Mouse (Mus musculus) hindlimb bud, embryonic 11.5 days (tissue): ENCODE data around the gene 1700034J05Rik.

ENCODE experiments used
- DNase-seq: peaks from one replicate; pipeline ENCODE4 v3.0.0-alpha.2; 2012; ENCODE audit warnings: low read depth, low spot score; ENCODE audit errors: extremely low spot score

Gene 1700034J05Rik

DNA sequence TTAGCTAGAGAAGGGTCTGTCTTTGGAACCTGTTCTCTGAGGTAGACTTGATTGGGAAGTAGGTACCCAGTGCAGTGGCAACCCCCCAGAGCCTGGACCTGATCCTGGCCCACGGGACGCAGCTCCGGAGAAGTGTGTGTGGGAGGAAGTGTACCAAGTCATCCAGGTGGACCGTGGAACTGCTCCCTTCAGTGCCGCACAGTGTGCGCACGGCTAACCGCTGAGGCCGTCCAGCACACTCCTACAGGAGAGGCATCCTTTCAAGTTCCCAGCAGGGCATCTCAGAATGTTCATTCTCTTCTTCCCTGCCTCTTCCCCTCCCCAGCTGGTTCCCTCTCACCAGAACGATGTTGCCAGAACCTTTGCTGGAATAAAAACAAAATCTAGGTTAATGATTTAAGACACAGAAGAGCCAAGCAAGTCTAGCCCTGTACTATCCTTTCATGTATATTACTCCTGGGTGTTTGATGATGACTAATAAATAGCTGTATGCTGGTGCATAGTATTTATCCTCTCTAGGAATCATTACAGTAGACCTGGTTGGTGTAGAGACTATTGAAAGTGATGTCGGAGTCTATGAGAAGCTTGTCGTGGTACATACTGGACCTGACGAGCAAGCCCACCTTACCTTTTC, 11.0 kb upstream of the 1700034J05Rik start:
- no peak for DNase-seq

GRCm38 (mm10) chr6:146963396-146964150, 9.4 kb upstream of the 1700034J05Rik start:
- DNase-seq, result no peak

DNA sequence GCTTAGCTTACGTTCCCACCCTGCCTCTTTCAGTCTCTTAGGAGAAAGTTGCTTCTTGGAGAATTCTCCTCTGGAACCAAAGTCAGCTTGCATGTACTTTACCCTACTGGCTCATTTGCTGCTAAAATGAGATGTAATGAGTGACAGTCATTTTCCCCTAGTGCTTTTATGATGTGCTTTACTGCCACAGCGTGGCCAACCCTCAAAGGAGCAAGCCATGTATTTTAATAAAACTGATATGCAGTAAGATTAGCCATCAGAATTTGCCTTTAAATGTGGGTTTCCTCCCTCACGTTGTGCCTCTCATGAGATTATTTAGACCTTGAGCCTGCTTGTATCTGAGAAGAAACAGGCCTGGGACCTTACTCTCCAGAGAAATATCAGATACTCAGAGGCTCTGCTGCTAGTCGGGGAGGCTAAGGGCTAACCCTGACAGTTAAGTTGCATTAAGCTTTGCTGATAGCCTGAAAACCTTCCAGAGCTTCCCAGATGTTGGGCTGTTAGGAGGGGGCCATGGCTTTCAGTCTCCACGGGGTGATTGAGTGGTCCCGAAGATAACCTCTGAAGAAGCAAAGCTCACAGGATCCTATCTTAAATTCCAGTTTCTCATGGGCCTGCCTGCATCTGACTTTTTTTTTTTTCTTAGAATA, 7.7 kb upstream of the 1700034J05Rik start:
- DNase-seq, result no peak

- DNase-seq, result no peak
These were observed 6.7 kb upstream of the 1700034J05Rik start for GRCm38 (mm10) chr6:146960956-146961355.

DNA sequence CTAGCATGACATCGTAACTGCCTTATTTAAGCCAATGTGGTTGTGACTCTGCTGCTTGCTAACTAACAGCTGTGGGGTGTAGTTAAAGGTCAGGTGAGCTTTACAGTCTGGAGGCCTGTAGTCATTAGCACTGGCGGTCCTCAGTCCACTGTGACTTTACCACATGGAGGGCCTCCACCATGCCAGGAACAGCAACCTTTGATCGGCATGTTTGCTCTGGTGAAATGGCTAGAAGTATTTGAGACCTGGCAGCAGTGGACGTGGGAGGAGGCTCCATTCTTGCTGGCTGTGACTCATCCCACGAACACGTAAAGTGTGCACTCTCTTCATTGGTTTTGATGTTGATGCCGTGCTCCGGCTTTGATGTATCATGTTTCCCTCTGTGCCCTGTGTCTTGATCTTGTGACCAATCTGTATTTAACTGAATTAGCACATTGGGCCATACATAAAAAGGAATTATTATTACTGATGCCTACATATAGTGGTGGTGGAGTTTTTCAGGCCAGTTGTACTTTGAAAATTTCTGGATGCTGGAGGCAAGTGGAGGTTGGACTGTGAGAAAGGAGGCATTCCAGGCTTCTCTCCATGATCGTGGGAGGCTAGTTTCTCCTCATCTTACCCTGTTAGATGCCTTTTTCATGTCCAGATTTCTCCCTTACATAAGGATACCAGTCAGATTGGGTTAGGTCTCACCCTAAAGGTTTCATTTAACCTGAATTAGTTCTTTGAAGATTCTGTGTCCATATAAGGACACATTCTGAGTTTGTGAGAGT, 5.9 kb upstream of the 1700034J05Rik start:
- DNase-seq, result no peak

DNA sequence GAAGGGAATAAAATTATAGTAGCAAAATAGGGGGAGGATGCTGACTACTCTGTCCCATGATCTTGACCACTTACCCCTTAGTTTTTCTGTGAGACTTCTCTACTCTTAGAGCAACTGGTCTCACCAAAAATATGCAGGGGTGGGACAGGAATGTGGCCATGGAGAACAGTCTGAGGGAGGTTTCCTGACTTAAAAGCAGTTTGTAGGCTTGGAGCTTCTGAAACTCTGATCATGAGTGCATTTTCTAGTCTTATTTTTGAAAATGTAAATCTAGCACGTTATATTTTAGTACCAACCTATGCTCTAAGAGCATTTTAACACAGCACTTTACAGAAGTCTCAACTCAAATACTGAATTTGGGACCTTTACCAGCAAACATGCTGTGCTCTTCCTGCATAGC, 4.5 kb upstream of the 1700034J05Rik start:
- DNase-seq, result no peak

GRCm38 (mm10) chr6:146956961-146957360, 2.7 kb upstream of the 1700034J05Rik start:
- no peak for DNase-seq

- no peak for DNase-seq
These were observed 1.7 kb upstream of the 1700034J05Rik start for GRCm38 (mm10) chr6:146955896-146956295.

- no peak for DNase-seq
These were observed 1.3 kb upstream of the 1700034J05Rik start for GRCm38 (mm10) chr6:146955475-146955874.

- DNase-seq, result no peak
These were observed 3.8 kb downstream of the 1700034J05Rik start for GRCm38 (mm10) chr6:146950454-146950832.

- no peak for DNase-seq
These were observed 4.4 kb downstream of the 1700034J05Rik start for GRCm38 (mm10) chr6:146949682-146950453.

GRCm38 (mm10) chr6:146947186-146947585, 7.0 kb downstream of the 1700034J05Rik start:
- DNase-seq, result no peak

GRCm38 (mm10) chr6:146946327-146947029, 7.7 kb downstream of the 1700034J05Rik start:
- DNase-seq, result no peak

DNA sequence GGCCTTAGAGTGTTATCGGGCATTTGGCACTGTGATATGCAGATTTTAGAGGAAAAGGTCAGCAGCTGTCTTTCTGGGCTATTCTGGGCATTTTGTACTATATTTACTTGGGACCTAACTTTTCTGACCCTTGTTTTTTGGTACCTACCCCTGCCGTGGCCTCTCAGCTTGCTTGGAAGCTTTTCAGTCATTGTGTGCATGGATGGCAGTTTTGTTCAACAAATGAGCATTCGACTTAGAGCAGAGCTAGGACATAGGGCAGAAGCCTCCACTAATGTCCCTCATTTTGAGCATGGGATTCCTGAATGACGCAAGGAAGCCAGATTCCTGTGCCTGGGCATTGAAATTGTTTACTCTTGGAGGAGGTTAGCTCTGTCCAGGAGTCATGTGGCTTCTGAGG, 9.4 kb downstream of the 1700034J05Rik start:
- DNase-seq, result no peak

DNA sequence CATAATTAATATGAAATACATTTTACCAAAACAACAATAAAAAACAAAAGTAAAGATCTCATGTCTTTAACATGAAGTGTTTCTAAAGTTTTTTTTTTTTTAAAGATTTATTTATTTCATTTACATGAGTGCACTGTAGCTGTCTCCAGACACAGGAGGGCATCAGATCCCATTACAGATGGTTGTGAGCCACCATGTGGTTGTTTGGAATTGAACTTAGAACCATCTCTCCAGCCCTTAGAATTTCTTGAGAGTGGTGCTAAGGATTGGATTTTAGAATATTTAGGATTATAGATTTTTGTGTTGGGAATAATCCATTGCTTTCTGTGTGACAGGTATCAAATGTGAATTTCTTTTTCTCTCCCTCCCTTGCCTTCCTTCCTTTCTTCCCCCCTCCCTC, 10.2 kb downstream of the 1700034J05Rik start:
- no peak for DNase-seq

DNA sequence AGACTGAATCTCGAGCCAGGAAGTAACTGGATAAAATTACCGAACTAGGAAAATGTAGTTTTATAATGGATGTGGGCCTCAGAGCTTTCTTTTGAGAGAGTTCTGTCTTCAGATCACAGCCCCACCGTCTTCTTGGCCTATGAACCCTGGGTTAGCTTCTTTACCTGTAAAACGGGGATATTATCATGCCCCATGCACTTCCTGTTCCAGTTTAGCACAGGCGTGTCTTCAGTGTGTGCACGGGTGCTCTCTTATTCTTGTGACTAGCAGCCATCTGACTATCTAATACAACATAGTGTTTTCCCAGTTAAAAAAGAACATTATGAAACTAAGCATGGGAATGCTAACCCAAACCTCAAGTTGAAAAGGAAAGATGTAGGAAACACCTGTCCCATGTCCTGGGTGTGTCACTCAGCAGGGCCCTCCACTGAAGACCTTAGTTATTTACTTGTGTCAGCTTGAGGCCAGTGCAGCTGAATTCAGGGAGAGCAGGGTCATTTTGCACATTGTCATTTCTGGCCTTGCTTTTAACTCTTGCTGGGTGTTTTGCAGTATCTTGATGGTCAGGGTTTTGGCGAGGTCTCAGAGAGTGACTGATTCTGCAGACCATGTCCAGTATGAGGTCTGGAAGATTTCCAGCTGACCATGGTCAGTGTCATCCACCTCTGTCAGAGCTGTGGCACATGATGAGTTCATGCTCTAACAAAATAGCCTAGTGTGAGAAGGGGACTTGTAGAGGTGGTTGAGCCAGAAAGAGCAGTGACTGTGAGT, 12.5 kb downstream of the 1700034J05Rik start:
- DNase-seq, result no peak

- DNase-seq, result no peak
These were observed 15.2 kb downstream of the 1700034J05Rik start for GRCm38 (mm10) chr6:146939026-146939425.

DNA sequence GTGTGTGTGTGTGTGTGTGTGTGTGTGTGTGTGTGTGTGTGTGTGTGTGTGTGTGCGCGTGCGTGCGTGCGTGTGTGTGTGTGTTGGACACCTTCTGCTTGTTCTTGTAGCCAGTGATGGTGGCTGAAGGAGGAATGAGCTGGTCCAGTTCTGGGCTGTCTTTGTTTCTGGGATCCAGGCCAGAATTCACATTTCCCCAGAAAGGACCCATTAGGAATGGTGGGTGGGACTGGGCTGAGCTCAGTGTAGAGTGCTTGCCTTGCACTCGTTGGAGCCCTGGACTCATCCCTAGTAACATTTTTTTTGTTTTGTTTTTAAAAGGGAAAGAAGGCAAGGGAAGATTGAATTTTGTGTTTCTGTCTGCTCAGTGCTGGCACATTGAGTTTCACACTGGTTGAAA, 18.3 kb downstream of the 1700034J05Rik start:
- DNase-seq, result no peak

- no peak for DNase-seq
These were observed 21.1 kb downstream of the 1700034J05Rik start for GRCm38 (mm10) chr6:146933123-146933522.
